Mouse (Mus musculus) G1E (cell line): Measurements from ENCODE around the gene Efcab6.

ENCODE experiments used
- CTCF ChIP-seq: IDR thresholded peaks from 2 replicates; pipeline ENCODE4 v1.5.1; 2012; ENCODE audit warnings: low read depth, low read length, inconsistent platforms, mixed read lengths
- GATA1 ChIP-seq: IDR thresholded peaks from 2 replicates; pipeline ENCODE4 v1.6.1; 2012; ENCODE audit warnings: borderline replicate concordance, low read length, inconsistent platforms, mixed read lengths
- GATA2 ChIP-seq: IDR thresholded peaks from 2 replicates; pipeline ENCODE4 v1.6.1; 2012; ENCODE audit warnings: low read depth, low read length, inconsistent platforms, borderline replicate concordance
- TAL1 ChIP-seq: conservative IDR thresholded peaks from 2 replicates; pipeline ENCODE4 v1.6.1; 2012; ENCODE audit warnings: low read depth, low read length, inconsistent platforms, mixed read lengths

DNA sequence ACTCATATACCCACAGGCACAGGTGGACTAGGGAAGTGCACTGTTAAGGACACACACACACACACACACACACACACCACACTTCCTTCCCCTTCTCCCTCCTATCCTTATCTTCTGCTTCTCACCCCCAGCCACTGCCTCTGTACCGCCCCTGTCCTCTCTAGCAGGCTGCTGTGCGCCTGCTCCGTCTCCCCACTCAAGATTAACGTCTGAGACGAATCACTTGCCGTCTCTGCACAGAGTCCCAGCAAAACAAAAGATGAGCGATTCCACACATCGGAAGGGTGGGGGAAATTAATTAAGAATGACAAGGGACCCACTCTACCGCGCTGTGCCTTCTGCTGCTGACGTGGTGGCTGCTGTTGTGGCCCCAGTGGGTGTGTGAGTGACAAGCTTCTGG, 219.4 kb downstream of the Efcab6 start:
- no peak for TF ChIP-seq CTCF
- no peak for TF ChIP-seq GATA1
- no peak for TF ChIP-seq GATA2
- TF ChIP-seq TAL1: no peak
